Comparison of ENCODE assay signal across 9 mouse cellular contexts in the genomic region with DNA sequence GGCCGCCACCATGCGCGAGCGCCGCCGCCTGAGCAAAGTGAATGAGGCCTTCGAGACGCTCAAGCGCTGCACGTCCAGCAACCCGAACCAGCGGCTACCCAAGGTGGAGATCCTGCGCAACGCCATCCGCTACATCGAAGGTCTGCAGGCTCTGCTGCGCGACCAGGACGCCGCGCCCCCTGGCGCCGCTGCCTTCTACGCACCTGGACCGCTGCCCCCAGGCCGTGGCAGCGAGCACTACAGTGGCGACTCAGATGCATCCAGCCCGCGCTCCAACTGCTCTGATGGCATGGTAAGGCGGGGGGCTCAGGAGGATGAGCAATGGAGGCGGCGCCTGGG. TPM values are rescaled to one million over a fixed set of nuclear protein-coding genes. Genes with fewer than 3 reads are reported as not detected.
DNase-seq lines count a peak whose midpoint lies in the region; ATAC-seq and TF ChIP-seq lines count a peak whose summit lies in the region.
"Had no signal": no experiment of that assay in that cellular context is flagged by ENCODE, and none has a peak within 500 bp of the region (broad histone marks: within the 10 kb centered on the region; RNA-seq: fewer than 3 reads in every experiment).

No protein-coding gene starts in this region.

- no peak overlapping the region for H3K9ac ChIP-seq in kidney, postnatal 0 days (ENCODE audit: low read depth, low read length)
- H3K9ac ChIP-seq in embryonic facial prominence, embryonic 14.5 days (ENCODE audit: low read depth, low read length) = peak overlapping the region; percentile 54
- H3K9ac ChIP-seq in hindbrain, embryonic 11.5 days (ENCODE audit: low read depth, low read length) = no peak overlapping the region
- peak overlapping the region; percentile 18 for H3K9ac ChIP-seq in neural tube, embryonic 11.5 days (ENCODE audit: low read length)
- H3K9ac ChIP-seq: liver, embryonic 13.5 days had no signal

- TF ChIP-seq CTCF in kidney, postnatal 0 days (IDR thresholded peaks at IDR 0.05; ENCODE audit: low read depth) = peak; percentile 59
- no peak for TF ChIP-seq CTCF in kidney, adult 2 months (conservative IDR thresholded peaks at IDR 0.05; ENCODE audit: insufficient read depth, insufficient read length, low read depth, low read length)

- H3K27ac ChIP-seq in kidney, postnatal 0 days = no peak overlapping the region
- H3K27ac ChIP-seq in kidney, adult 2 months (ENCODE audit: insufficient read depth, low read depth, low read length) = no peak overlapping the region
- 0 out of 2 replicates have a peak overlapping the region, but pooled peaks have one; percentile 28 for H3K27ac ChIP-seq in embryonic facial prominence, embryonic 14.5 days (replicated peaks; ENCODE audit: low read depth, low read length)
- H3K27ac ChIP-seq in hindbrain, embryonic 11.5 days (ENCODE audit: low read depth, low read length) = no peak overlapping the region
- H3K27ac ChIP-seq in neural tube, embryonic 11.5 days (ENCODE audit: low read depth, low read length) = no peak overlapping the region
- H3K27ac ChIP-seq: liver, embryonic 13.5 days had no signal

- peaks cover 47% of the 10 kb centered on the region for H3K27me3 ChIP-seq in kidney, postnatal 0 days (ENCODE audit: insufficient read depth, low read length)
- H3K27me3 ChIP-seq in kidney, adult 2 months (replicated peaks; ENCODE audit: control insufficient read depth, insufficient read depth, low read length) = no peaks in the 10 kb centered on the region; the same call in 1 of the 2 replicates
- peaks cover 74% of the 10 kb centered on the region for H3K27me3 ChIP-seq in embryonic facial prominence, embryonic 14.5 days (replicated peaks; ENCODE audit: control insufficient read depth, insufficient read depth, low read length)
- H3K27me3 ChIP-seq in hindbrain, embryonic 11.5 days (ENCODE audit: control insufficient read depth, insufficient read depth, low read length) = peaks cover 41% of the 10 kb centered on the region
- peaks cover 54% of the 10 kb centered on the region for H3K27me3 ChIP-seq in neural tube, embryonic 11.5 days (ENCODE audit: control insufficient read depth, insufficient read depth, low read length)

- H3K4me1 ChIP-seq in kidney, postnatal 0 days (replicated peaks; ENCODE audit: insufficient read depth, low read length) = no peaks in the 10 kb centered on the region
- no peaks in the 10 kb centered on the region for H3K4me1 ChIP-seq in kidney, adult 2 months (ENCODE audit: control insufficient read depth, insufficient read depth, low read length)
- H3K4me1 ChIP-seq in embryonic facial prominence, embryonic 14.5 days (ENCODE audit: control insufficient read depth, insufficient read depth, low read length) = peaks cover 3% of the 10 kb centered on the region; the same call in 1 of the 2 replicates
- H3K4me1 ChIP-seq in hindbrain, embryonic 11.5 days (replicated peaks; ENCODE audit: control insufficient read depth, insufficient read depth, low read length) = 0 out of 2 replicates have a peak, but pooled peaks cover 3% of the 10 kb centered on the region
- H3K4me1 ChIP-seq in neural tube, embryonic 11.5 days (ENCODE audit: control insufficient read depth, insufficient read depth, low read length) = peaks cover 4% of the 10 kb centered on the region; the same call in 1 of the 2 replicates
- H3K4me1 ChIP-seq: liver, embryonic 13.5 days had no signal

- H3K4me3 ChIP-seq in kidney, postnatal 0 days (replicated peaks; ENCODE audit: low read depth, low read length) = no peak overlapping the region
- H3K4me3 ChIP-seq in kidney, adult 2 months (ENCODE audit: insufficient read depth, low read depth, low read length) = no peak overlapping the region
- peak overlapping the region; percentile 30 for H3K4me3 ChIP-seq in embryonic facial prominence, embryonic 14.5 days (ENCODE audit: low read depth, low read length)
- peak overlapping the region; percentile 25; the same call in 1 of the 2 replicates for H3K4me3 ChIP-seq in hindbrain, embryonic 11.5 days (ENCODE audit: low read depth, low read length)
- H3K4me3 ChIP-seq in neural tube, embryonic 11.5 days (ENCODE audit: low read depth, low read length) = peak overlapping the region; percentile 23
- H3K4me3 ChIP-seq: liver, embryonic 13.5 days had no signal

- WGBS in kidney, postnatal 0 days = 1% methylated on average over 33 of the region's 33 CpGs
- WGBS in kidney, adult 2 months = 1% methylated on average over 33 of the region's 33 CpGs
- WGBS in embryonic facial prominence, embryonic 14.5 days = 3% methylated on average over 26 of the region's 33 CpGs
- WGBS in hindbrain, embryonic 11.5 days = 0% methylated on average over 33 of the region's 33 CpGs
- under 1% methylated on average over 32 of the region's 33 CpGs for WGBS in neural tube, embryonic 11.5 days

- no peak for ATAC-seq in kidney, postnatal 0 days (replicated peaks; ENCODE audit: low FRiP score, low read depth)
- 0 out of 2 replicates have a peak, but pooled peaks have one; percentile 20 for ATAC-seq in embryonic facial prominence, embryonic 14.5 days (ENCODE audit: low read depth)
- no peak; the same call in 1 of the 2 replicates for ATAC-seq in hindbrain, embryonic 11.5 days (ENCODE audit: low FRiP score)
- ATAC-seq in neural tube, embryonic 11.5 days (ENCODE audit: insufficient read depth, low FRiP score, low TSS enrichment) = no peak

- no peak overlapping the region for H3K4me2 ChIP-seq in kidney, postnatal 0 days (ENCODE audit: low read length)
- peak overlapping the region; percentile 43 for H3K4me2 ChIP-seq in embryonic facial prominence, embryonic 14.5 days (ENCODE audit: low read depth, low read length)
- peak overlapping the region; percentile 32 for H3K4me2 ChIP-seq in hindbrain, embryonic 11.5 days (replicated peaks; ENCODE audit: low read depth, low read length)
- peak overlapping the region; percentile 36 for H3K4me2 ChIP-seq in neural tube, embryonic 11.5 days (ENCODE audit: low read depth)
- H3K4me2 ChIP-seq: liver, embryonic 13.5 days had no signal

- TF ChIP-seq POLR2A in kidney, adult 2 months (IDR thresholded peaks at IDR 0.05; ENCODE audit: low read depth, low read length) = no peak

- no peaks in the 10 kb centered on the region for H3K36me3 ChIP-seq in kidney, postnatal 0 days (ENCODE audit: insufficient read depth, low read length)
- H3K36me3 ChIP-seq in kidney, adult 2 months (ENCODE audit: control insufficient read depth, insufficient read depth, low read length) = no peaks in the 10 kb centered on the region
- H3K36me3 ChIP-seq in embryonic facial prominence, embryonic 14.5 days (ENCODE audit: control insufficient read depth, insufficient read depth, low read length) = no peaks in the 10 kb centered on the region
- no peaks in the 10 kb centered on the region for H3K36me3 ChIP-seq in hindbrain, embryonic 11.5 days (ENCODE audit: control insufficient read depth, insufficient read depth, low read length)
- H3K36me3 ChIP-seq in neural tube, embryonic 11.5 days (ENCODE audit: control insufficient read depth, insufficient read depth, low read length) = no peaks in the 10 kb centered on the region
- H3K36me3 ChIP-seq: liver, embryonic 13.5 days had no signal

- peak; percentile 42 for DNase-seq in kidney, postnatal 0 days (ENCODE audit: low spot score)
- DNase-seq in kidney, adult 2 months = no peak
- DNase-seq in embryonic facial prominence, embryonic 14.5 days (ENCODE audit: low spot score) = peak; percentile 48
- peak; percentile 61 for DNase-seq in hindbrain, embryonic 11.5 days (ENCODE audit: low spot score)
- peak; percentile 69 for DNase-seq in neural tube, embryonic 11.5 days (ENCODE audit: low spot score)
- DNase-seq in c-Kit-positive CD71-positive TER-119-positive erythroid progenitor cells, embryonic 14.5 days (ENCODE audit: low spot score) = no peak
- no peak for DNase-seq in urinary bladder, postnatal 36 days (ENCODE audit: low spot score in 2 of 2)
- no peak for DNase-seq in MN1 (ENCODE audit: low spot score)
- DNase-seq: liver, embryonic 13.5 days had no signal

- no peaks in the 10 kb centered on the region for H3K9me3 ChIP-seq in kidney, postnatal 0 days (replicated peaks; ENCODE audit: low read length)
- no peaks in the 10 kb centered on the region for H3K9me3 ChIP-seq in embryonic facial prominence, embryonic 14.5 days (ENCODE audit: control insufficient read depth, low read length)
- H3K9me3 ChIP-seq in hindbrain, embryonic 11.5 days (ENCODE audit: control insufficient read depth, low read length) = no peaks in the 10 kb centered on the region
- no peaks in the 10 kb centered on the region for H3K9me3 ChIP-seq in neural tube, embryonic 11.5 days (ENCODE audit: control insufficient read depth, low read length)
- H3K9me3 ChIP-seq: liver, embryonic 13.5 days had no signal

RNA-seq across cellular contexts. Expression of a gene that starts 0.7 kb away (rescaled TPM):
- polyA plus RNA-seq in kidney, postnatal 0 days (2015; fragmentation: Nextera tagmentation; extraction: Ambion mirVana) = not detected in 2 replicates
- 0.20 TPM in 1 of 2 replicates, not detected in the other for polyA plus RNA-seq in kidney, adult 2 months (2012; rRNA removed)
- 46.5 and 50.7 TPM in 2 replicates for polyA plus RNA-seq in embryonic facial prominence, embryonic 14.5 days (2014; fragmentation: Nextera tagmentation; extraction: Ambion mirVana)
- 1.2 and 3.2 TPM in 2 replicates for polyA plus RNA-seq in hindbrain, embryonic 11.5 days (2014; fragmentation: Nextera tagmentation; extraction: Ambion mirVana)
- 10.0 and 15.0 TPM in 2 replicates for polyA plus RNA-seq in neural tube, embryonic 11.5 days (2014; fragmentation: Nextera tagmentation; extraction: Ambion mirVana)

RNA-seq across cellular contexts. Expression of a gene that starts 19.3 kb away (rescaled TPM):
- polyA plus RNA-seq in kidney, postnatal 0 days (2015; fragmentation: Nextera tagmentation; extraction: Ambion mirVana) = 0.03 and 0.08 TPM in 2 replicates
- 0.05 and 0.23 TPM in 2 replicates for polyA plus RNA-seq in kidney, adult 2 months (2012; rRNA removed)
- 0.69 and 1.1 TPM in 2 replicates for polyA plus RNA-seq in embryonic facial prominence, embryonic 14.5 days (2014; fragmentation: Nextera tagmentation; extraction: Ambion mirVana)
- 1.7 and 3.1 TPM in 2 replicates for polyA plus RNA-seq in hindbrain, embryonic 11.5 days (2014; fragmentation: Nextera tagmentation; extraction: Ambion mirVana)
- polyA plus RNA-seq in neural tube, embryonic 11.5 days (2014; fragmentation: Nextera tagmentation; extraction: Ambion mirVana) = 1.6 and 3.7 TPM in 2 replicates

Comparison
In these comparisons a context has a peak if more than half of its experiments do, and no peak if none do; other contexts are left out.
1. DNase-seq: peak in kidney, postnatal 0 days (single experiment), embryonic facial prominence, embryonic 14.5 days (single experiment), hindbrain, embryonic 11.5 days (single experiment) and neural tube, embryonic 11.5 days (single experiment); none in kidney, adult 2 months (single experiment), c-Kit-positive CD71-positive TER-119-positive erythroid progenitor cells, embryonic 14.5 days (single experiment), urinary bladder, postnatal 36 days (0 of 2) and MN1 (single experiment).
2. H3K4me3 ChIP-seq: peak in embryonic facial prominence, embryonic 14.5 days (single experiment), hindbrain, embryonic 11.5 days (single experiment) and neural tube, embryonic 11.5 days (single experiment); none in kidney, postnatal 0 days (single experiment) and kidney, adult 2 months (single experiment).
3. H3K9ac ChIP-seq: peak in embryonic facial prominence, embryonic 14.5 days (single experiment) and neural tube, embryonic 11.5 days (single experiment); none in kidney, postnatal 0 days (single experiment) and hindbrain, embryonic 11.5 days (single experiment).